Mouse (Mus musculus) urinary bladder, adult 2 months (tissue): Measurements from ENCODE around the gene Amotl2. TPM values are rescaled to one million over a fixed set of nuclear protein-coding genes. Genes with fewer than 3 reads are reported as not detected.
A peak's percentile ranks its signal among the peaks of the same experiment; 100 is the strongest.

ENCODE experiments used
- DNase-seq: peaks from one replicate; pipeline ENCODE4 v3.0.0; 2022; ENCODE audit warnings: low spot score
- polyA plus RNA-seq: library from polyadenylated mRNA; depleted of rRNA; stranded (reverse); fragments of >200 nt; gene quantifications from 2 replicates; pipeline ENCODE4 v1.2.3, GENCODE M21; 2012

Gene Amotl2
- polyA plus RNA-seq, 1 experiment, result 52.2 TPM

DNA sequence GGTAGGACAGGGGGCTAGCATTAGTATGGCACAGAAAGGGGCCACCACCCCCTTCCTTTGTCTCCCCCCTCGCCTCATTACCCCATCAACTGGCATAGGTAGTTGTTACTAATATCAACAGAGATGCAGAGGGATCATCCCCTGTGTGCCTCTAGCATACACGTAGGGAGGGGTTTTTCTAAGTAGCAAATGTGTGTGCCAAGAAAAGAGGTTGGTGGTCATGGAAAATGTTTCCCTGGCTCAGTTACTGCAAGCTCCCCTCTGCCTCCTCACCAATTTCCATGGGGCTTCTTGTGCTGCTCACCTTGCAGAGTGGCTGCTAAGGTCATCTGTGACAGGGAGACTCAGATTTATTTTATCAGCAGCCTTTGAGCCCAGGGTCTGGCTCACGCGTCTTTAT is 2.6 kb downstream of the Amotl2 start:
- no peak for DNase-seq

GRCm38 (mm10) chr9:102719936-102720566 is 3.6 kb downstream of the Amotl2 start:
- DNase-seq, result peak; percentile 32

- DNase-seq, result peak; percentile 20
These were observed 4.2 kb downstream of the Amotl2 start for GRCm38 (mm10) chr9:102720567-102721167.

DNA sequence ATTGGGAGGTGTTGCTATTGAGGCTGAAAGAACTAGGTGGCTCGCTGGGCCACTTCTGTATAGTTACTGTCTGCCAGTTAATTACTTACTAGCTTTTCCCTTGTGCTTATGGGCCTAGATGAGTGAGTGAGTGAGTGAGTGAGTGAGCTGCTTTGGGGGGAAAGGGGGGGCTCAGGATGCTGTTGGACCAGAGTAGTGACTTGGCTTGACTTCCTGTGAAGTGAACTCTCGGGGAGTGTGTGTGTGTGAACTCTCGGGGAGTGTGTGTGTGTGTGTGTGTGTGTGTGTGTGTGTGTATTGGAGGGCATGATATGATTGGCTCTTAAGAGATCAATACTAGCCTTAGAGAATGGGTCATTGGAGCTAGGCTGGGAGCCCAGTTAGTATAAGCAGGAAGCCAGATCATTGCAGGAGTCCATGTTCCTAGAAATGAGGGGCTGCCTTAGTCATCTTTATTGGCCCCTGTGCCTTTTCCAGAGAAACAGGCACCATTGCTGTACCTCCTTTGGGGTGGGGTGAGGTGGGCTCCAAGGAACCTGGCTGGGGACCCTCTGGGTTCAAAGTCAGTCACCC is 5.0 kb downstream of the Amotl2 start:
- DNase-seq, result no peak

DNA sequence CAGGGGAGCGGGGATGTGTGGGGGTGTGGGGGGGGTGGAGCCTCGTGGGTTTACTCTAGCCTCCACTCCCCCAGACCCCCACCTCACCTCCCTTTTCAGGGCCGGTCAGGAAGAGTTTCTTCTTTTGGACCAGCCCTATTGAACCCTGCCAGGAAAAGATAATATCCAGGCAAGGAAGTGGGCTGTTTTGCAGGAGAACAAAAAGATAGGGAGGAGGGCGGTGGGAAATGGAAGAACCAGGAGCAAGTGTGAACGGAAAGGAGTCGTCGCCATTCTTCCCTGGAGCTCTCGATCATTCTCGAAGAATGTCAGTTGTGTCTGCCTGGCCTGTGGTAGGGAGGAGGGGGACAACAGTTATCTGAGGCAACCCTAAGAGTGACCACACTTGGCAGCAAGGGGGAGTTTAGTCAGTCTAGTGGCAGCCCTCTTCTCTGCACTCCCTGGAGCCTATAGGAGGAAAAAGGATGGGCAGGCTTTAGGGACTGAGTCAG is 5.6 kb downstream of the Amotl2 start:
- DNase-seq, result peak; percentile 21

DNA sequence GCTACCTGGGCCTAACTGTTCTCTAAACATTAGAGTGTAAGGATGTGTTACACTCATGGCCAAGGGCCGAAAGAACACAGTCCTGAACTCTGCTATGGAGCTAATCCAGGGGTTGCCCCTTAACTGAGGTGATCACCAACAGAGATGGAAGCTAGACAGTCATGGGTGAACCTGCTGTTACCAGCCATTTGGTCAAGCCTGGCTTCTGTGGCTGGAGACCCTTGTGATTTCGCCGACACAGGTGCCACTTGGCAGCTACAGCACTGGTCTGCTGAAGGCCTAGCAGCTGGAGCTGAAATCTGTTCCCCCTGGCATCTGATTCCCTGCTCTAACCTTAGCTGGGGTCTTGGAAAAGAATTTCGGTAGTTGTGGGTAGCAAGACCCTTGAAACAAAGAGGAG is 6.3 kb downstream of the Amotl2 start:
- no peak for DNase-seq

DNA sequence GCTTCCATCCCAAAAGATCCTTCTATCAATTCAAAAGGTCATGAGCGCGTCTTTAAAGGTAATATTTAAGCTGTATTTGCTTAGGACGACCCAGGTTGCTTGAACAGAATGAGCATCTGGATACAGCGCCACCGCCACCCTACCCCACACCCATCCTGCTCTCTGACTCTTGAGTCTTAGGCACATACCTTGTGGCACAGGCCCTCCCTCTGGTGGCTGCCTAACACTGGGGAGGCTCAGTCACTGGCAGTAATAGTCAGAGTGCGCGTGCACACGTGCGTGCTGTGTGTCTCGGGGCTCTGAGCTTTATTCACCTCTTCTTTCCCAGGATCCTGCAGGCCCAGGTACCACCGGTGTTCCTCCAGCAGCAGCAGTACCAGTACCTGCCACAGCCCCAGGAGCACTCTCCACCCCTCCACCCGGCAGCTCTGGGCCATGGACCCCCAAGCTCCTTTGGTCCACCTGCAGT is 6.8 kb downstream of the Amotl2 start:
- no peak for DNase-seq

GRCm38 (mm10) chr9:102723990-102724461 is 7.6 kb downstream of the Amotl2 start:
- no peak for DNase-seq

DNA sequence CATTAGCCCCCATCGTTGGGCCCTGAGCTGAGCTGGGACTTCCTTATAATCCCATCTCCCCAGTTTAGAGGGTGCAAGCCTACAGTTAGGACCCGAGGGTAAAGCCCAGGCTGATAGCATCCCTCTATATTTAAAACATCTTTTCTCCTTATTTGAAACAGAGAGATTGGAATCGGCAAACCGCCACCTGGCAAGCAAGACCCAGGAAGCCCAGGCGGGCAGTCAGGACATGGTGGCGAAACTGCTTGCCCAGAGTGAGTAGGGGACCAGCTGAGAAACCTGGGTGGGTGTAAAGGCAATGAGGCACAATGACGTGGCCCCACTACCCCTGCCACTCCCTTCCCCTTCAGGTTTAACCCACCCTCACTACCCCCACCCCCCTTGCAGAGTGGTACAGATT is 8.5 kb downstream of the Amotl2 start:
- DNase-seq, result no peak

GRCm38 (mm10) chr9:102725958-102726654 is 9.6 kb downstream of the Amotl2 start:
- peak; percentile 60 for DNase-seq

- no peak for DNase-seq
These were observed 10.3 kb downstream of the Amotl2 start for GRCm38 (mm10) chr9:102726811-102727210.

- DNase-seq, result no peak
These were observed 11.4 kb downstream of the Amotl2 start for GRCm38 (mm10) chr9:102727662-102728468.

- DNase-seq, result no peak
These were observed 11.9 kb downstream of the Amotl2 start for GRCm38 (mm10) chr9:102728469-102728747.

DNA sequence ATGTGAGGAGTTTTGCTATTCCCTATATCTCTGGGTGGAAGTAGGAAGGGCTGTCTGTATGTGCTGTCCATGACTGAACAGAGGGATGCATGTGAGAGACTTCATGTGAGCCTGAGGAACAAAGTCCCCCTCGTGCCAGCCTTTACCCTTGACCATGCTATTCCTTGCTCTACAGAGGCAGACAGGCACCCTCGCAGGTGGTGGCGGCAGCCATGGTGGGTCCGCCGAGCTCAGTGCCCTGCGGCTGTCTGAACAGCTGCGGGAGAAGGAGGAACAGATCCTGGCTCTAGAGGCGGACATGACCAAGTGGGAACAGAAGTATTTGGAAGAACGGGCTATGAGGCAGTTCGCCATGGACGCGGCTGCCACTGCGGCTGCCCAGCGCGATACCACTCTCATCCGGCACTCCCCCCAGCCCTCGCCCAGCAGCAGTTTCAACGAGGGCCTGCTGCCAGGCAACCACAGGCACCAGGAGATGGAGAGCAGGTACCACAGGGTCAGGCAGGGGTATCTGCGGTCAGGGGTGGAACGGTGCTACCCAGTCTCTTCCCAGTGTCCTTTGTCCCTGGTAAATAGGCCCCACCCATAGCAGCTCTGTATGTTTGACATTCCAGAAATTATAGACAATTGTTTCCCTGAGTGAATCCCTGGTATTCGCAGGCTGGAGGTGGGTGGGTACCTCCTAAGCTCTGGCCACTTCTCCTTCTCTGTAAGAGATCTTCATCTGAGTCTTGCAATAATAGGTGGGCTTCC is 12.8 kb downstream of the Amotl2 start:
- no peak for DNase-seq

DNA sequence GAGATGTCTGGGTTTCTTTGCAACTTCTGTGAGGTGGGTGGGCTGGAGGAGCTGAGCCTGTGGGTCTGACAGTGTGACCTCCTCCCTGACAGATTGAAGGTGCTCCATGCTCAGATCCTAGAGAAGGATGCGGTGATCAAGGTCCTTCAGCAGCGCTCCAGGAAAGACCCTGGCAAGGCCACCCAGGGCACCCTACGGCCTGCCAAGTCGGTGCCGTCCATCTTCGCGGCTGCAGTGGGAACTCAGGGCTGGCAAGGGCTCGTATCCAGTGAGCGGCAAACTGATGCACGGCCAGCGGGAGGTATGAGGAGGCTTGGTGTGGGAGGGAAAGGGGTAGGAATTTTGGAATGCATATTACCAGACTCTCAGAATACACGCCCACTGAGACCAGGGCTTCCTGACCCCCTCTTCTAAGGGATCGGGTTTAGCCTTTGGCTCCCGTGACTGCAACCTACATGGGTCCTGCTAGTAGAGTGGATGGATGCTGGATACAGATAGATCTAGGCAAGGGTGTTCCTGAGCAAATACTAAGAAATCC is 13.5 kb downstream of the Amotl2 start:
- DNase-seq, result no peak

DNA sequence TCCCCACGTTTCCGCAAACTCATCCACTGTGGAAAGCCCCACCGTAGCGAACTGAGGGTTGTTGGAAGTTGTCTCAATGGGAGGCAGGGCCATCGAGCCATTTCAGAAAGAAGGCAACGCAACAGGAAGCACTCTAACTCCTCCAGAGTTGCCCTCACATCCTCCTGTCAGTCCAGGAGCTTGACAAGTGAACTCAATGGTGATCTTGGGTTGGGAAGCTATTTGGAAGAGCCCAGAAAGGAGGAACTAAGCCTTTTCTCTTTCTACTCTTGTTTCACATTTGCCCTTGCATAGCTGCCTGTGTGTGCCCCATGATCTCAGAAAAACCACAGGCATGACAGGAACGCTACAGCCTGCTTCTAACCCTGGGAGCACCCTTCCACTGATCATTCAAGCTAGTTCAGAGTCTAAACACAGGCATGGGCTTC is 14.6 kb downstream of the Amotl2 start:
- DNase-seq, result no peak

DNA sequence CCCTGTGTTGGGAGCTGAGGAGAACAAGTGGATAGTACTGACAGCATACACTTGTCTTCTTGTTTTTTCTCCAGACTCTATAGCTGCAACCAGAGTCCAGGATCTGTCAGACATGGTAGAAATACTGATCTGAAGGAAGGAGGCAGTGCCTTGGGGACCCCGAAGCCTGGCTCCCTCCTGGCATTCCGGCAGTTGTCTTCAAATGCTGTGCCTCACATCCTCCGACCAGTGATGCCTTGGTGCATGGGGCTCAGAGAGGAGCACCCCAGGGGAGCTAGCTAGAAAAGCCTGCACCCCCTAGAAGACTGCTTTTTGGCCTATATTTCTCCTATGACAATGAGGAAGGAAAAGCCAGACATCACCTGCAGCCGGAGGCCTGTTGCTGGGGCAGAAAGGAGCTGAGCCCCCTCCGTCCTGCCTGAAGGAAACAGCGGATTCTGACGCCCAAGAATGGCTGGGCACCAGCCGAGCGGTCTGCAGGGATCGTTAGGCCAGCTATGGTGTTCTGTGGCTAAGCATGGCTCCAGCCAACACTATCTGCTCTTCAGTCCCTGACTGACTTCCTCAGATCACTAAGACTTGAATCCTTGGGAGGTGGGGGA is 15.2 kb downstream of the Amotl2 start:
- DNase-seq, result no peak

DNA sequence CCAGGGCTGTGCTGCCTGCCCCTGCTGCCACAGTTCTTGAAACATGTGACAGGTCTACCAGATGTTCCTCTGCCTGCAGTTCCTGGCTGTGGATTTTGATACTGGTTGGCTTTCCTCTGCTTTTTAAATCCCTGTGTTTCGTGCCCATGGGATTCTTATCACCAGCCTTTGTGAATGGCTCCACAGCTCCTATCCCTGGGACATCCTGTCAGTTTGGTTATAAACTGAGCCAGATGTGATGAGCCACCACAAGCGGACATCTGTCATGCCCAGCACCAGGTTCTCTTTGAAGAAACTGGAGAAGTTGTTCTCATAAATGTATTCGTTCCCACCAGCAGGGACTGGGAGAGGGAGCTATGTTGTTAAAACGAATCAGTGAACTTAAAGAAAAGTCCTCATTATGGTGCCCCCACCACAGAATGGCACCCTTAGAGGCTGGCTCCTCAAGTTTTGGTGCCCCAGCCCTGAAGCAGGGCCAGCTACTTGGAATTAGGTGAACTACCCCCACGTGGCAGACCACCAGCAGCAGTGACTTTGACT is 15.9 kb downstream of the Amotl2 start:
- DNase-seq, result peak; percentile 16

- peak; percentile 17 for DNase-seq
These were observed 17.0 kb downstream of the Amotl2 start for GRCm38 (mm10) chr9:102733459-102733858.
